Mouse (Mus musculus): ENCODE data around the gene Smdt1.

- TF ChIP-seq CTCF (IDR thresholded peaks at IDR 0.05; ENCODE audit: control insufficient read depth, insufficient read depth, low read length) (no peak), POLR2A (IDR thresholded peaks at IDR 0.05; ENCODE audit: borderline replicate concordance, control insufficient read depth, low read depth, low read length) (no peak)
Observed at GRCm38 (mm10) chr15:82347303-82347676, 8.5 kb downstream of the Smdt1 start.
